Mouse (Mus musculus) brain, embryonic 18.5 days (tissue): ENCODE measurements at regions not wholly inside any gene's neighbourhood (a gene's known extent, or its start where the extent isn't known, plus 50 kb on each side); places are given as distances from the start of the nearest gene placed in this dataset.

Source experiments
- DNase-seq: peaks from one replicate; pipeline ENCODE4 v3.0.0-alpha.2; 2012; ENCODE audit warnings: low read depth, low spot score

- no peak for DNase-seq
Observed at GRCm38 (mm10) chr7:75063816-75064215, 245.2 kb downstream of the Sv2b start.

- DNase-seq, result no peak
Observed at GRCm38 (mm10) chr7:75050231-75050630, 258.8 kb downstream of the Sv2b start.

- DNase-seq, result no peak
Observed at GRCm38 (mm10) chr7:75049751-75050150, 259.3 kb downstream of the Sv2b start.

GRCm38 (mm10) chr7:75048822-75049221, 260.2 kb downstream of the Sv2b start:
- no peak for DNase-seq

- peak; percentile 39 for DNase-seq
Observed at GRCm38 (mm10) chr7:75047827-75048226, 261.2 kb downstream of the Sv2b start.

- no peak for DNase-seq
Observed at GRCm38 (mm10) chr7:75040871-75041270, 268.2 kb downstream of the Sv2b start.

- DNase-seq, result no peak
Observed at GRCm38 (mm10) chr7:75026191-75026590, 282.9 kb downstream of the Sv2b start.

- no peak for DNase-seq
Observed at GRCm38 (mm10) chr7:75021966-75022365, 287.1 kb downstream of the Sv2b start.

- DNase-seq, result no peak
Observed at GRCm38 (mm10) chr7:75018640-75019039, 290.4 kb downstream of the Sv2b start.

GRCm38 (mm10) chr7:75008481-75008880, 300.6 kb downstream of the Sv2b start:
- DNase-seq, result no peak

- no peak for DNase-seq
Observed at GRCm38 (mm10) chr7:74990198-74990597, 318.9 kb downstream of the Sv2b start.

- DNase-seq, result no peak
Observed at GRCm38 (mm10) chr7:74979479-74979878, 329.6 kb downstream of the Sv2b start.

- no peak for DNase-seq
Observed at GRCm38 (mm10) chr7:74975986-74976385, 333.1 kb downstream of the Sv2b start.

GRCm38 (mm10) chr7:74974448-74974847, 334.6 kb downstream of the Sv2b start:
- no peak for DNase-seq

- peak; percentile 51 for DNase-seq
Observed at GRCm38 (mm10) chr7:74944421-74945098, 364.5 kb downstream of the Sv2b start.

GRCm38 (mm10) chr7:74942917-74943316, 366.1 kb downstream of the Sv2b start:
- no peak for DNase-seq

GRCm38 (mm10) chr7:74942146-74942545, 366.9 kb downstream of the Sv2b start:
- DNase-seq, result no peak

- DNase-seq, result no peak
Observed at GRCm38 (mm10) chr7:74929142-74929829, 374.7 kb upstream of the Slco3a1 start.

GRCm38 (mm10) chr7:74928226-74928927, 373.8 kb upstream of the Slco3a1 start:
- DNase-seq, result no peak

- no peak for DNase-seq
Observed at GRCm38 (mm10) chr7:74926729-74927128, 372.1 kb upstream of the Slco3a1 start.

GRCm38 (mm10) chr7:74924156-74924555, 369.6 kb upstream of the Slco3a1 start:
- DNase-seq, result no peak

GRCm38 (mm10) chr7:74908311-74908962, 353.9 kb upstream of the Slco3a1 start:
- DNase-seq, result no peak
